Mouse (Mus musculus) duodenum, adult 2 months (tissue): ENCODE data around the gene Gm49339. TPM values are rescaled to one million over a fixed set of nuclear protein-coding genes. Genes with fewer than 3 reads are reported as not detected.

Experiments used
- polyA plus RNA-seq: library from polyadenylated mRNA; depleted of rRNA; stranded (reverse); fragments of >200 nt; gene quantifications from 2 replicates; pipeline ENCODE4 v1.2.3, GENCODE M21; 2012; ENCODE audit warnings: low replicate concordance; rRNA removed

Gm49339 gene
- polyA plus RNA-seq: 0.50 and 0.83 TPM in 2 replicates

GRCm38 (mm10) chr10:51480397-51480796 is at the start of gene Gm49339, which contains the start of gene Lilr4b:
Gene Gm49339, plus strand, starts transcription at chr10:51480612.
Gene Lilr4b, plus strand, starts transcription at chr10:51480632.

DNA sequence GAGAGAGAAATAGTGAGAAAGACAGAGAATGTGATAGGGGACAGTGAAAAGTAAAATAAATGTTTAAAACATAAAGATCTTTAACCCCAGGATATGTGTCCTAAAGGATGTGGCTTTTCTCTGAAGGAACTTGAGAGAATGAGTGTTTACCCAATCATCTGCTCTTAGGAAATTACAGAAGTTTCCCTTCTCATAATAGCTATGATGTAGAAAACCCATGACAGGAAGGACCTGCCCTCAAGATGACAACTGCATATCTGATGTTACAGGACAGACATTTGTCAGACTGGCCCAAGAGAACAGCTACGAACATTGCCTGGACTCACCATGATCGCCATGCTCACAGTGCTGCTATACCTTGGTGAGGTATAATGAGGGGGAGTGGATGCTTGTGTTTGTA is 10.3 kb downstream of the Gm49339 start, which contains the start of gene Lilrb4a:
Lilrb4a (plus strand) TSS at position 266 of the 400 bp plus-strand sequence.

Other genes with a start within 250 kb of the Gm49339 start
- 0.06 and 0.26 TPM in 2 replicates for gene Lilr4b, start within 50 bp of the Gm49339 start, polyA plus RNA-seq
- gene Lilrb4a, start 10.3 kb downstream of the Gm49339 start, polyA plus RNA-seq: 0.08 and 0.29 TPM in 2 replicates
- gene Fam162b, start 109.9 kb downstream of the Gm49339 start, polyA plus RNA-seq: 0.39 and 1.4 TPM in 2 replicates
- not detected in 2 replicates for gene Gprc6a, start 150.8 kb downstream of the Gm49339 start, polyA plus RNA-seq
- gene Rfx6, start 197.1 kb downstream of the Gm49339 start, polyA plus RNA-seq: 0.68 and 0.81 TPM in 2 replicates